In genomic region chr4:82511001-82511513, GRCm38 (mm10) we compare ENCODE assay signal across 7 mouse cellular contexts.
DNase-seq lines count a peak whose midpoint lies in the region; ATAC-seq and TF ChIP-seq lines count a peak whose summit lies in the region.

No protein-coding gene starts in this region.

- no peak overlapping the region for H3K4me3 ChIP-seq in ES-Bruce4 (ENCODE audit: low read depth, low read length)
- peak overlapping the region; percentile 49 for H3K4me3 ChIP-seq in limb, embryonic 13.5 days
- peak overlapping the region; percentile 49 for H3K4me3 ChIP-seq in neural tube, embryonic 15.5 days (replicated peaks)

- H3K9ac ChIP-seq in ES-Bruce4 (ENCODE audit: low read depth, poor library complexity, severe bottlenecking): peak overlapping the region; percentile 26
- peak overlapping the region; percentile 73 for H3K9ac ChIP-seq in limb, embryonic 13.5 days
- H3K9ac ChIP-seq in neural tube, embryonic 15.5 days (replicated peaks): peak overlapping the region; percentile 15; the same call in 1 of the 2 replicates

- TF ChIP-seq CTCF in ES-Bruce4 (IDR thresholded peaks at IDR 0.05; ENCODE audit: low read depth, low read length): no peak

- peaks cover 2% of the 10 kb centered on the region for H3K4me1 ChIP-seq in ES-Bruce4 (ENCODE audit: control insufficient read depth, insufficient read depth, low read length)
- peaks cover 49% of the 10 kb centered on the region for H3K4me1 ChIP-seq in limb, embryonic 13.5 days
- H3K4me1 ChIP-seq in neural tube, embryonic 15.5 days: peaks cover 33% of the 10 kb centered on the region

- no peaks in the 10 kb centered on the region for H3K36me3 ChIP-seq in ES-Bruce4 (ENCODE audit: control insufficient read depth, insufficient read depth, low read length, poor library complexity, severe bottlenecking)
- no peaks in the 10 kb centered on the region for H3K36me3 ChIP-seq in limb, embryonic 13.5 days
- no peaks in the 10 kb centered on the region for H3K36me3 ChIP-seq in neural tube, embryonic 15.5 days

- peak; percentile 80 for DNase-seq in adipocyte (ENCODE audit: low spot score)
- DNase-seq in heart, postnatal 4 days: peak; percentile 21
- DNase-seq in left cerebral cortex, adult 9 months (ENCODE audit: low spot score in 2 of 2): no peak
- DNase-seq in left cerebral cortex, adult 11 months (ENCODE audit: low spot score): no peak

- no peaks in the 10 kb centered on the region for H3K9me3 ChIP-seq in ES-Bruce4 (replicated peaks; ENCODE audit: control insufficient read depth, insufficient read depth, low read length, poor library complexity, severe bottlenecking)
- no peaks in the 10 kb centered on the region for H3K9me3 ChIP-seq in limb, embryonic 13.5 days
- H3K9me3 ChIP-seq in neural tube, embryonic 15.5 days (replicated peaks): no peaks in the 10 kb centered on the region

- no peak for ATAC-seq in limb, embryonic 13.5 days (ENCODE audit: low FRiP score, low read depth)
- ATAC-seq in neural tube, embryonic 15.5 days (ENCODE audit: low FRiP score): no peak

- no peak for TF ChIP-seq POLR2A in ES-Bruce4 (IDR thresholded peaks at IDR 0.05; ENCODE audit: insufficient read depth, low read length)

- no peaks in the 10 kb centered on the region for H3K27me3 ChIP-seq in ES-Bruce4 (ENCODE audit: control insufficient read depth, insufficient read depth, low read length, poor library complexity, severe bottlenecking)
- H3K27me3 ChIP-seq in limb, embryonic 13.5 days: no peaks in the 10 kb centered on the region
- H3K27me3 ChIP-seq in neural tube, embryonic 15.5 days (replicated peaks): no peaks in the 10 kb centered on the region

- no peak for TF ChIP-seq EP300 in ES-Bruce4 (IDR thresholded peaks at IDR 0.05; ENCODE audit: insufficient read depth, low read depth, low read length)

- peak overlapping the region; percentile 26; the same call in 1 of the 2 replicates for H3K27ac ChIP-seq in ES-Bruce4 (ENCODE audit: insufficient read depth, low read length)
- H3K27ac ChIP-seq in limb, embryonic 13.5 days: peak overlapping the region; percentile 94
- H3K27ac ChIP-seq in neural tube, embryonic 15.5 days (replicated peaks): peak overlapping the region; percentile 88

- WGBS in limb, embryonic 13.5 days: 2% methylated on average over 16 of the region's 16 CpGs
- WGBS in neural tube, embryonic 15.5 days: 4% methylated on average over 16 of the region's 16 CpGs

- H3K4me2 ChIP-seq in limb, embryonic 13.5 days (replicated peaks): peak overlapping the region; percentile 82
- H3K4me2 ChIP-seq in neural tube, embryonic 15.5 days: peak overlapping the region; percentile 93

Comparison
In these comparisons a context has a peak if more than half of its experiments do, and no peak if none do; other contexts are left out.
1. H3K27ac ChIP-seq: peak in every context shown above with its lines; median percentile 94 in limb, embryonic 13.5 days; 88 in neural tube, embryonic 15.5 days; 26 in ES-Bruce4.
2. H3K9ac ChIP-seq: peak in every context shown above with its lines; median percentile 73 in limb, embryonic 13.5 days; 26 in ES-Bruce4; 15 in neural tube, embryonic 15.5 days.
3. DNase-seq: peak in adipocyte (single experiment) and heart, postnatal 4 days (single experiment); none in left cerebral cortex, adult 9 months (0 of 2) and left cerebral cortex, adult 11 months (single experiment).